Mouse (Mus musculus): ENCODE measurements around the gene Mfsd2b.

Mfsd2b gene

DNA sequence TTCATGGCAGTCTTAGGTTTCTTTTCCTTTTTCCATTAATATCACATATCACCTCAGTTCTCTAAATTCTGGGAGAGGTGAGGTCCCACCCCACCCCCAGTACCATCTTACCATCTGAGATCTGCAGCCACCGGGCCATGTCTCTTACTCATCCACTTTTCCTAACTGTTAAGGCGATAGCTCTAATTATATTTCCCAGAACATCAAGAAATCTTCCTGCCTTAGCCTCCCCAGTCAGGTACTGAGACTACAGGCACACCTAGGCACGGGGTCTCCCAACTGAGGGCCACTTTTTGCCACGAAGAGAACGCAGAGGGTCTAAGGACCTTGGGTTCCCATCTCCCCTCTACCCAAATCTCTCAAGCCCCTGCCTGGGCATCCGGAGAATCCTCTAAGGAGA, 628 bp downstream of the Mfsd2b start:
- DNase-seq (ENCODE audit: low spot score) = no peak

DNA sequence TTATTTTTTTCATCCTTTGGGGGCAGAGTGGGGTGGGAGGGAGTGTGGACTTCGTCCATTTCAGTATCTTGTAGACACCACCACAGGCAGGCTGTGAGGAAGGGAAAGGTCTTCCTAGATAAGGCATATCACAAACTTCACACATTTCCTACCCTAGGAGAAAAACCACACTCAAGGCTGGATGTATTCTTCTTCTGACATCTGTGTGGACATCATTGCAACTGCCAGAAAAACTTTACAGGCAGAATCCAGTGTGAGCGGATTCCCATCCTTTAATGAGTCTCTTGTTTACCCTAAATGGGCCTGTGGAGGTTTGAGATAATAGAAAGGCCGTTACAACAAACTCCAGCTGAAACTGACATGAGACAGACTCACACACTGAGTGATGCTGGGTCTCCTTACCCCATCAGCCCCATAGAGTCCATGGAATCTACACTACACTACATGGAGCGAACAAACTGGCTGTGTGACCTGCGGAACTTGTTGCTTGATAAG, 1.1 kb downstream of the Mfsd2b start:
- DNase-seq (ENCODE audit: low spot score) = no peak

DNA sequence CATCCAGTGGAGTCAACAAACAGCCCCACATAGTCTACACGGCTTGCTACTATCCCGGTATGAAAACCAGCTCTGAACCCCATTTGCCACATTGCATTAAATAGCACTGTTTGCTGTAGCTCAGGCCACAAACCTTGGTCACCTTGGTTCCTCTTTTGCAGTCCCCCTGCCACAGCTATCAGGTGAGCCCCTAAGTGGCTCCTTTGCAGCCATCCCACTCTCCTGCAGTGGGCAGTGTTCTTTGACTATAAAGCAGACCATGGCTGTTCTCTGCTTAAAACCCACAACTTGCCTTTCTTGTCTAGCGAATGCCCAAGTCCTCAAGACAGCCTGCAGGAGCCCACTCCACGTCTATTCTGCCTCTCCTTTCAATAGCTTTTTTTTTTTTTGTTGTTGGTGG, 1.9 kb downstream of the Mfsd2b start:
- no peak for DNase-seq (ENCODE audit: low spot score)

DNA sequence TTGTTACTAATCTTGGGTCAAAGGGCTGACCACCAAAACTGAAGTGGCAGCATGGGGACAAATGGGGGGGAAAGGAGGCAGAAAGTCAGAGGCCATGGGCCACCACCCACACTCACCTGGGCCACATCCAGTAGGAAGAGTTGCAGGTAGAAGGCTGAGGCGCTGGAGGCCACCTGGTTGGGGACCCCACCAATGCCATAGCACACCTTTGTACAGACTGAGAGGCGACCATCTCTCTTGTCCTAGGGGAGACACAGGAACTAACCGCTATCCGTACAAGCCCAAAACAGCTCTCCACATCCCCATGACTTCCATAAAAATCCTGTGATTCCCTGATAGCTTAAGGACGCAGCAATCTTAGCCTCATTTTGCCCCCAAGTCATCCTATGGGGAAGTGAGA, 2.9 kb downstream of the Mfsd2b start:
- DNase-seq (ENCODE audit: low spot score) = no peak

DNA sequence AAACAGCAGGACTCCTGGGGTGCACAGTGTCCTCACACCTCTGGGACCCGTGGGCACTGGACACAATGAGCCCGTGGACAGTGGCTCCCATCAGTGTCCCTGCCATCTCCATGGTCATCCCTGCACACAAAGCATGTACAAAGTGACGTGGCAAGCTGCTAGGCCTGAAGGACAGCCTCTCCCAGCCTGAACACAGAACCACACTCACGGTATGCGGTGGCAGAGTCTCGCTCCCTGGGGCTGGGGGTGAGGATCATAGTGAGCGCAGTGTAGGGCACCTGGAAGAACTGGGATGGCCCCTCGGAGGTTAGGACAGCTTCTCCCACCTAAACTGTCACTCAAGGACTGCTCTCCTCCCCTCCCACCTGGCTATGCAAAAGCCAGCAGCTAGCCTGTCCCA, 5.2 kb downstream of the Mfsd2b start:
- no peak for DNase-seq (ENCODE audit: low spot score)

DNA sequence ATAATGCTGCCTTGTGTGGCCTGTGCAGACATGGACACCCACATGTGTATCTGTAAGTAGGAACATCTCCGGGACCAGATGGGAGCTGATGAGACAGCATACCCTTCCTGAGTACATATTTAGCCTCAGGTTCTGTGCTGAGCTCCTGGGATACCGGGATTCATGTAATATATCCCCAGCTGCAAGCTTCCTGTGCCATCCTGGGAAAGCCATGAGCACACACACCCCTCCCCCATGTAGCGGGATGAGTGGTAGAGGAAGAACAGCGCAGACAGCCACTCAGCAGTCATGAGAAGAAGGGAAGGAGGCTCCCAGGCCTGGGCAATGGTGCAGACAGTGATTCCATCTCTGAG, 9.8 kb downstream of the Mfsd2b start:
- DNase-seq (ENCODE audit: low spot score) = peak; percentile 35

DNA sequence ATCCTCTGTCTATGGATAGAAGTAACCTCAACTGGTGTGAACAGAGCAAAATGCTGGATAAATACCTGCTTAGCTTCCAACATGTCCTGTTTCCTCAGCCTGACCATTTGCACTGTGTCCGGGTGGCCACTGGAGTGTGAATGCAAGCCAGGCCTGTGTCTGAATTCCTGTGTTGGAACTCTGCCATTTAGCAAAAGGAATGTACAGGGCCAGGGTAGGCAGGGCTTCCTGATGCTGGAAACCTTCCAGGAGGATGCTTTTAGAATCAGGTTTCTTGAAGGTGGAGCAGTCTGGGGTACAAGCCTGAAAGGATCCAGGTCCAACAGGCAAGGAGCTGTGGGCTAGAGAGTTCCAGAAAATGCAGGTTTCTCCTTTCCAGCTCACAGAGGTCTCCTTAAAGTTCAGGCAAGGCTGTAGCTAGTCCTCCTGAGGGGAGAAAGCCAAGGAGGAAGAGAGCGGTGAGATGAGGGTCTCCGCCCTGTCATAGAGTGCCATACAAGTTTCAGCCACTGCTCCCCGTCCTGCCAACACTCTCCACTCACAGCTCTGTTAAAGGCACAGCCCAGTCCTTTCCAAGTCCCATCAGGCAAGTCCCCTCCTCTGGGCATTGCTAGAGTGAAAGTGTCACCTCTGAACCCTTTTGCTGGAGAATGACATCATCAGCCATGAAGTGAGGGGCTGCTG, 10.4 kb downstream of the Mfsd2b start:
- DNase-seq (ENCODE audit: low spot score) = no peak

DNA sequence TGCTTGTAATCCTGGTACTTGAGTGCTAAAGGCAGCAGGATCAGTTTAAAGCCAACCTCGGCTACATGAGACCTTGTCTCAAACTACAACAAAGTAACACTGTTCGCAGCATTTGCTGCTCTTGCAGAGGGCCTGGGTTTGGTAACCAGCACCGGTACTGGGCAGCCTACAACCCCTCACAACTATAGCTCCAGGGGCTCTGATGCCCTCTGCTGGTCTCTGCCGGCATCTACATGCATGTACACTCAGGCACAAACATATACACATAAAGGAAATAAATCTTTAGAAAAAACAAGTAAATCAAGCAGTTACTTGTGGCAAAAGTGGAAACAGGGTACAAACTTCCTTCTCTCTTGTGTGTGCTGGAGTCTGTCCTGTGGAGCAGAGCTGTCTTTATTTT, 11.5 kb downstream of the Mfsd2b start:
- DNase-seq (ENCODE audit: low spot score) = no peak

DNA sequence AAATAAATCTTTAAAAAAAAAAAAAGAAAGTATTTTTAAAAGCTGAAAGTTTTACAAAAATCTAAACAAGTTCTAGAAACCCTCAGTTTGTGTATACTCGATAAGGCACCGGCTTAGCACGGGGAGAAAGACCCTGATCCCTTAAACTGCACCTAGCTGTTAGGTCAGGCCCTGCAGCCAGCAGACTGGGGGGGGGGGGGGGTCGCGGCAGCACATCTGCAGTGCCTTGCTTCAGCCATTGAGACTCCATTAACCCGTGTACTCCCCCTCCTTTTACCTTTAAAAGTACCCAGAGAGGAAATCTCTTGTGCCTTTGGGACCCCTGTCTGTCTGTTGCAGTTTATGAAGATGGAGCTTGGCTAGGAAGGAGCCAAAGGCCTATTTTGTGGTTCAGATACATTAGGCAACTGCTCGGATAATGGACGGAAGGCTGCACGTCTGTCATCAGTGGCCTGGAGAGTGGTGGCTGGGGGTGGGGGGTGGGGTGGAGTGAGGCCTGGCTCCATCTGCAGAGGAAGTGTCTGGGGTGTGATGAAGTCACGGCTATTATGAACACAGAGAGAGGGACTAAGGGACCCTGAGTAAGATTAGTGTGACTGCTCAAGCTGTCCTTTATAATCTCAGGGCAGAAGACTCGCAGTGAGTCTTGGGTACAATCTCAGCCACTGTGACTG, 14.8 kb downstream of the Mfsd2b start:
- DNase-seq (ENCODE audit: low spot score) = no peak

DNA sequence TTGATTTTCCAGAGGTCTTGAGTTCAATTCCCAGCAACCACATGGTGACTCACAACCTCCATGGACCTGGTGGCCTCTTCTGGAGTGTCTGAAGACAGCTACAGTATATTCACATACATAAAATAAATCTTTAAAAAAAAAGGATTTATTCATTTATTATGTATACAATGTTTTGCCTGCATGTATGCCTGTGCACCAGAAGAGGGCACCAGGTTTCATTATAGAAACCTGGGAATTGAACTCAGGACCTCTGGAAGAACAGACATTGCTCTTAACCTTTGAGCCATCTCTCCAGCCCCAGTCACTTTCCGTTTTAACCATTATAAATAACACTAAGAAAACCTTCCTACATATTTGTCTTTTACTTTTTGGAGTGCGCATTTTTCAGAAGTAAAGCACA, 17.3 kb downstream of the Mfsd2b start:
- DNase-seq (ENCODE audit: low spot score) = no peak

DNA sequence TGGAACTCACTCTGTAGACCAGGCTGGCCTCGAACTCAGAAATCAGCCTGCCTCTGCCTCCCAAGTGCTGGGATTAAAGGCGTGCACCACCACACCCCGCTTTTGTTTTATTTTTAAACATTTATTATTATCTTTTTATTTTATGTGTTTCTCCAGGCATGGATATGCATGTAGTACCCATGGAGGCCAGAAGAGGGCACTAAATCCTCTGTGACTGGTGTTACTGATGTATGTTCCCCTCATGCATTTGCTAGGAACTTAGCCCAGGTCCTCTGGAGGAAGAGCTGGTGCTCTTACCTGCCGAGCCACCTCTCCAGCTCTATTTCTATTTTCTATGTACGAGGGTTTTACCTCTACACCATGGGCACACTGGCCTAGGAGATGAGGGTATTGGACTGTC, 18.0 kb downstream of the Mfsd2b start:
- no peak for DNase-seq (ENCODE audit: low spot score)

DNA sequence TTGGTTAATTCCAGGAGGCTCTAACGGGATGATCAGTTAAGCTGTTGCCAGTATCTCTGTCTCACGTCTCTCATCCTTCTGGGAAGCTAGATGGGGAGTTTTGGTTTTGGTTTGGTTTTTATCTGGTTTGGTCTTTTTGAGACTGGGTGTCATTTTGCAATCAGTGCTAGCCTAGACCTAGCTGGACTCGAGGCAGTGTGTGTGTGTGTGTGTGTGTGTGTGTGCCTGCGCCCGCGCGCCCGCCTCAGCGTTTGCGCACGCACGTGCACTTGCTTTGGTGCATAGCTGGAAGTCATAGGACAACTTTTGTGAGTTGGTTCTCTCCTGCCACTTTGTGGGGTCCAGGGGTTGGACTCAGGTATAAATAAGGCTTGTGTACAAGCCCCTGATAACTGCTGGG, 30.4 kb downstream of the Mfsd2b start:
- no peak for DNase-seq (ENCODE audit: low spot score)

DNA sequence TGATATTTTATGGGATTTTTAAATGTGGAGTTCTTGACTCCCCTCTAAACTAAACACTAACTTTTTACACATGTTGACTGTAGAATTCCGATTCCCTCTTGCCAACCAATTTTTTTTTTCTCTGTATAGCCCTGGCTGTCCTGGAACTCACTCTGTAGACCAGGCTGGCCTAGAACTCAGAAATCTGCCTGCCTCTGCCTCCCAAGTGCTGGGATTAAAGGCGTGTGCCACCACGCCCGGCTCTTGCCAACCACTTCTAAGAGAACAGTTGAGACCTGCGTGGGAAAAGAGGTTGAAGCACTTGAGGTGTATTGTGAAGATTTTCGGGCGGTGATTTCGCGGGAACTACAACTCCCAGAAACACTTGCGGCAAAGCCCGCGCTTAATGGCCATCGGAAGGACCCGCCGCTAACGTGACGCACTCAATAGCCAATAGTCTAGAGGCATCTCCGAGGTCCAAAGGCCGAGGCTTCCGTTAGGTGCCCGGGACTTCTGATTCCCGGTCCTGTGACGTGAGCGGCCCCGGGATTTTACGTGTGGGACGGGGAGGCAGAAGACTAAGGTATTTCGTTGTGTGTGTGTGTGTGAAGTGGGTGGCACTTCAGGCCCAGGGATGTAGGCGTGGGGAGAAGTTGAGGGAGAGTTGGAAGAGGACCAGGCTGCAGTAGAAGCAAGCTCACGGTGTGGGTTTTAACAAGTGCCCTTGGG, 31.1 kb downstream of the Mfsd2b start, which contains the start of gene Wdcp:
Wdcp (plus strand) TSS at position 414 of the 708 bp plus-strand sequence.
- DNase-seq (ENCODE audit: low spot score) = peak; percentile 93

DNA sequence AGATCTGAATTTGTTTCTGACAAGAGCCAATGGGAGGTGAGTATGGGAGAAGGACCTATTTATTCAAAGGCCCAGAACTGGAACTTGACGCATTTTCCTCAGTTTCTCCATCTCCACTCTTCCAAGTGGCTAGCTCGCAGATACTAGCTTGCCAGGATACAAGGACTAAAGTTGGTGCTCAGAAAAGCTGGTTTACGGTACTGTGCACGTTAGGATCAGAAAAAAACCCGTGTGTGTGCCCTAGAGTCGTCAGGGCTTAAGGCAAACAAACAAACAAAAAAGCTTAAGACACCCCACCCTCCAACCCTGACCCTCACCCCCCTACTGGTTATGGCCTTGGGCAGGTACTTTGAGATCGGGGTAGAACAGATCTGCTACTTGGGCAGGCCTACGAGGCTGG, 31.7 kb downstream of the Mfsd2b start:
- DNase-seq (ENCODE audit: low spot score) = no peak

DNA sequence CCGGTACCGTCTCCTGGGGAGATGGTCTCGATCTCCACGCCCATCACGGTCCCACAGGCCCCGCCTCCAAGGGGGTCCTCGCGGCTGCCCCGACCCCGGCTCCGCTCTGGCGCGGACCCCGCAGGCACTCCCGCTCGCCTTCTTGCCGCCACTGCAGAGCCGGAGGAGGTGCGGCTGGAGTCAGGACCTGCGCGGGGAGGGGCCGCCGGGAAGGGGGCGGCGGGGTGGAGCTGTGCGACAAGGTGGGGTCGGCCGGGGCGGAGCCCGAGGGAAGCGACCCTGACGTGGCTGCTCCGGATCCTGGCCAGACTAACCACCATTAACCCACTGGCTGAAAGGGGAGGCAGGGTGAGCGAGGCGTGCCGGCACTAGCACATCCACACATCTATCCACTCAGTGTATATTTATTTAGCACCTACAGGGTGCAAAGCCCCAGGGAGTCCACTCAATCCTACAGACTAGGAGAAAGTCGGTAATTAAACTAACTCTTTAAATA, 32.7 kb downstream of the Mfsd2b start, which contains the start of gene Fkbp1b:
Fkbp1b (minus strand) TSS at position 200 of the 496 bp plus-strand sequence.
- peak; percentile 39 for DNase-seq (ENCODE audit: low spot score)

DNA sequence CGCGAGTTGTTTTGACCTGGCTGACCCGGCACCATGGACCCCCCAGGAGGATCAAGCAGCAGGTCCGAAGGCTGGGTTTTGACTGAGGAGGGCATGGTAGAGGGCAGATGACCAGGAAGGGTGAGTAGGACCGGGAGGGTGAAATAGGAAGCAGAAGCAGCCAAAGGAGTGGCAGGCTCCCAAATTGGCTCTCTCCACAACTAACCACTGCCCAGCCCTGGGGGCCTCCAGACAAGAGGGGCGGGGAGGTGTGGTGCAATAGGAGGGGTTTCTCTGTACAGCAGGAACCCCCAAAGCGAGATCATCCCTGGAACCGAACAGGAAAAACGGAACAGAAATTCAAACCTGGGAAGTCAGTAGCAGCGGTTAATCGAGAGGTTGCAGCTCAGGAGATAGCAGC, 33.4 kb downstream of the Mfsd2b start:
- no peak for DNase-seq (ENCODE audit: low spot score)

DNA sequence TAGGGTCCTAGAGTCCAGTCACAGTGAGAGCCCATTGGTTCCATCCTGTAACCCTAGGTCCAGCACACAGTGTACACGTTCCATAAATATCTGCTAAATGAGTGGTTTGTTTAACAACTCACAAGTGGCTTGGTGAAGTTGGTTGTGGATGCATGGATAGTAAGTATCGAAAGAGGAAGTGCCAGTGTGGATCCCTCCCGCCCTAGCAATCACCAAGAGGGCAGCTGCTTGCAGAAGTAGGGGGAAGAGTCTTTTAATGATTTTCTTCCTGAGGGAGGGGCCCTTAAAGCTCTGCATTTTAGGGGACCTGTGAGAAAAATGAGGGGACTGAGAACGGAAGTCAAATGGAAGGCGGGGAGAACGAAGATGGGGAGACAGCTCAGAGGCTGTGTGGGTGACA, 34.1 kb downstream of the Mfsd2b start:
- DNase-seq (ENCODE audit: low spot score) = no peak

DNA sequence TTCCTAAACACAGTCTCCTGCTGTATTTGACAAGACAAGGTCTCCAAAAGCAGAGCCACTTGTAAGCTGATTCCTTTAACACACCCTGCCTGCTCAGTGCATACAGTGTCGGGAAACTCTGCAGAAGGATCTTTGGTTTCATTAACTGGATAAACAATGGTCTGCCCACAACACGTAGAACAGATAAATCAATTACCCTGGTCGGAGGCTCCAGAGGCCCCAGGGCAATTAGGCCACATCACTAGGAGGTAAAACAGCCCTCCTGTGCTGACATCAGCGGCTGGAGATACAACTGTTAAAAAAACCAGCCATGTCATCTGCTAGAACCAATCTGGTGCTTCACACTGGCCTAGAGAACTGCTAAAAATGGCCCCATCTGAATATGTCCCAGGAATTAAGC, 37.2 kb downstream of the Mfsd2b start:
- DNase-seq (ENCODE audit: low spot score) = no peak

DNA sequence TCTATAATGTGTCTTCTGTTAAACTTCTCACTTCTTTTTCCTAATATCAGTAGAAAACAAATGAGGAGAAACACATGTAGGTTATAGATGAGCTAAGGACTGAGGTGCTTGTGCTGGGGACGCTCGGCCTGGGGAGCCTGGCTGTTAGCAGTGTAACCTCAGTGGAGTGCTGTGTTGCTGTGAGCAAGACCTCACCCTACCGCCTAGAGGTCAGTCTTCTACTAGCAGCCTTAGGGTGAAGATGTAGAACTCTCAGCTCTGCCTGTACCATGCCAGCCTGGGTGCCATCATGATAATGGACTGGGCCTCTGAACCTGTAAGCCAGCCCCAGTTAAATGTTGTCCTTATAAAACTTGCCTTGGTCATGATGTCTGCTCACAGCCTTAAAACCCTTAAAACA, 46.9 kb downstream of the Mfsd2b start:
- DNase-seq (ENCODE audit: low spot score) = no peak

DNA sequence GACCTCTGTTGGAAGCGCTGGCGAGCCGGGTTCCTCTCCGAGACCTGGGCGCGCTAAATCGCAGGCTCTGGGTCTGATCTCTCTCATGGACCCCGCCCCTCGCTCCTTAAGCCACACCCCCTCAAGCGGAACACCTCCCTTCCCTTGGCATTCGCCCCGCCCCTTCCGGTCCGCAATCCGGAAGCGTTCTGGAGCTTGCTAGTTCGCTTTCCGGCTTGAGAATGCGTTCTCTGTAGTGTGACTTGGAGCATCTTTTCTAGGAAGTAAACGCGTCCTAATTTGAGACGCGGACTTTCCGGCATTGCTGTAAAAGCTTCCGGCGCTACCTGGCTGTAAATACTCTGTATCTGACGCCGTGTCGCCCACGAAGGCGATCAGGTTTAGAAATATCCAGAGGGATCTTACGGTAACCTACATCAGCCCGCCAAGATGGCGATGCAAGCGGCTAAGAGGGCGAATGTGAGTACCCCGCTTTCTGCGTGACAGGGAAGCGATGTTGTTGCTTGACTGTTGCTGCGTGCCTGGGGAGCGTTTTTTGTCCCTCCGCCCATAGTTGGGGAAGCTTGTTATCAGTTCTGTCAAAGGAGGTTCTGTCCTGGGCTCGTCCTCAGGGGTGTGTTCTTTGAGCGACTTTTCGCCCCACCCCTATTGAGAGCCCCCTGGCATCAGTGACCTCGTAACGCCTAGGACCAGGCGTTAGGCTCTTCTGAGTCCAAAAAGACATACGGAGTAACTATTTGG, 56.6 kb downstream of the Mfsd2b start, which contains the start of gene Sf3b6:
Sf3b6 (plus strand) TSS at position 184 of the 741 bp plus-strand sequence.
- peak; percentile 97 for DNase-seq (ENCODE audit: low spot score)

DNA sequence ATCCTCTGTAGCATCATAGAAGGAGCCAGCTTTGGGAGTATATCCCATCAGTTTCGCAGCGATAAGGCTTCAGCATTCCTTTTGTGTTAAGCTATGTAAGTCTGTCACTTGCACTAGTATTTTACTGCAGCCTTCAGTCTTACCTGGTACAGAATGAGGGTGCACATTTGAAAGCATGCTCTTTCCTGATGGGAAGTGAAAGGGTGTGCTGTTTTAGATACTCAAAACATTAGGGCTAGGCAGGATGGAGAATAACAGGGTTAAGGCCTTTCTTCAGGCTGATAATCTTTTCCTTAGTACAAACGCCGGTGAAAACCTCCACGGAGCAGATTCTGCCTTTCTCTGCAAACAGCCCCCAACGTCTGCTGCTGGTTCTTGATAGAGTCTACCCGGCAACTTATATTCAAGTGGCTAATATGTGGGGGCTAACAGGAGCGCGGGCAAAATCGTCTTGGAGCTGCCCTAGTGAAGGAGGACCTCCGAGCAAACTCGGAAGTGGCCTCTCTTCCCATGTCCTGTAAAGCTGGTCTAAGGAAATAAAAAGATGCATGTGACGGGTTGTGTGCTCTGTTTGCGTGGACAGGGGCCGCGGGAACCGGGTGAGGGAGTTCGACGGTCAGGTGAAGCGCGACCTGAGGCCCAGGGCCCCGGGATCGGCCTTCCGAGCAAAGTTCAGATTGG, 57.3 kb downstream of the Mfsd2b start:
- no peak for DNase-seq (ENCODE audit: low spot score)

DNA sequence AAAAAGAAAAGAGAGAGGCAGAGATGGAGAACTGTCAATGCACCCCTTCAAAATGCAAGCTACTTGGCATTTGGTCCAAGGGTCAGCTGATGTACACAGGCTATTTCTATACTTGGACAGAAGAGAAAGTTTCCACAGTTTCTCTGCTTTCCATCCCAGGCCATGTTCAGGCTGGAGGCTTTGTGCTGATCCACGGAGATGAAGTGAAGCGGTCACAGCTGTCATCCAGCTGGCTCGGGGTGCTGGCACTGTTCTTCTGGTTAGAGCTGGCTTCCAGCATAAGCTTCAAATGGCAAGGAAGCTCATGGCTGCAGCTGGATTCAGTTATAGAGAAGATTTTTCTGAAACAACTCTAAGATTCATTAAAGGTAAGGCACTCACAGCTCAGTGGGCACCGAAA, 60.5 kb downstream of the Mfsd2b start:
- no peak for DNase-seq (ENCODE audit: low spot score)

All from layer of hippocampus, adult 11-12 months (tissue).